Mouse (Mus musculus) Muller cell, postnatal 12 days (primary cell): ENCODE measurements at regions not wholly inside any gene's neighbourhood (a gene's known extent, or its start where the extent isn't known, plus 50 kb on each side); places are given as distances from the start of the nearest gene placed in this dataset.

ENCODE experiments used
- DNase-seq: peaks from one replicate; pipeline ENCODE4 v3.0.0-alpha.2; 2015; ENCODE audit errors: inconsistent ontology term

DNA sequence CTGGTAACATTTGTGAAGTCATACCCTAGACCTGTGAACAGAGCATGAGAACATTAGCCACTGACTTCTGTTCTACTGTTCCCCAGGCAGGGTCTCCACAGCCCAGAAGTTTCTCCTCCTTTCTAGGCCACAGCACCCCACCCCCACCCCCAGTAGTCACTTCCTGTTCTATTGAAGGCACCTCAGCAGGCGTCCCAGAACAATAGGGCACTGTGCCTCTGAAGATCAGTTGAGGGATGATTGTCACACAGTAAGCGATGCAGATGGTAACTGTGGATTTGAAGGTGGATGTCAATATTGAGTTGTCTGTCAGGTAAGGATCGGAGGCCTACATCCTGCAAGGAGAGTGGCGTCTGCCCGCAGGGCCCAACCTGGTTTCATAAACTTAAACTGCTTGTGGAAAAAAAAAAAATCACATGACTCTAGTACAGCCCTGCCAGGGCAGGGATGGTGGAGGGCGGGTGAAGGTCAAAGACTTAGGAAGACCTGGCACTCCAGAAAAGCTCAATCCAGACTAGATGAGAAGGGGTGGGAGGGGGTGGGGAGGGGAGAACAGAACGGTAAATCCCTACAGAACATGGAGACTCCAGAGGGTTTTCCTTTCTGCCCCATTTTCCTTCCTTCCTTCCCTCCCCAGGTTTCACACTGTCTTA, 103.1 kb upstream of the Rybp start:
- DNase-seq, result no peak

GRCm38 (mm10) chr6:100387042-100387441, 99.8 kb upstream of the Rybp start:
- no peak for DNase-seq

- DNase-seq, result no peak
These were observed 98.4 kb upstream of the Rybp start for GRCm38 (mm10) chr6:100385640-100386039.

DNA sequence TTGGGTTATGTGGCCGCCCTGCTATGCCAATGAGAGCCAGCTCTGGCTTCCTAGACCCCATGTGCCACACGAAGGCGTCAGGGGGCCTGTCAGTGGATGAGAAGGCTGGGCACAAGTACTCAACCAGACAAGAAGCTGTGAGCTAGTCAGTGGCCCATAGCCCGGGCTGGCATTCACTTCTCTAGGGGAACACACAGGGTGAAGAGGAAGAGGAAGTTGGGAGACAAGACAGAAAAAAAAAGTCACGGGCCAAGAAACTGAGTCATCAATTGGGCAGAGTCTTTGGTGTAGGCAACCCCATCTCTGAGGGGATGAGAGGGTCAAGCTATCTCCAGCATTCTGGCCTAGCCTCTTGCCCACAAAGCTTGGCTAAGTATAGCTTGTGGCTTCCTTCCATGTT, 93.8 kb upstream of the Rybp start:
- DNase-seq, result peak; percentile 37

- peak; percentile 70 for DNase-seq
These were observed 93.3 kb upstream of the Rybp start for GRCm38 (mm10) chr6:100380536-100380935.

GRCm38 (mm10) chr6:100379792-100380191, 92.5 kb upstream of the Rybp start:
- no peak for DNase-seq

- DNase-seq, result peak; percentile 55
These were observed 91.2 kb upstream of the Rybp start for GRCm38 (mm10) chr6:100378533-100378874.

DNA sequence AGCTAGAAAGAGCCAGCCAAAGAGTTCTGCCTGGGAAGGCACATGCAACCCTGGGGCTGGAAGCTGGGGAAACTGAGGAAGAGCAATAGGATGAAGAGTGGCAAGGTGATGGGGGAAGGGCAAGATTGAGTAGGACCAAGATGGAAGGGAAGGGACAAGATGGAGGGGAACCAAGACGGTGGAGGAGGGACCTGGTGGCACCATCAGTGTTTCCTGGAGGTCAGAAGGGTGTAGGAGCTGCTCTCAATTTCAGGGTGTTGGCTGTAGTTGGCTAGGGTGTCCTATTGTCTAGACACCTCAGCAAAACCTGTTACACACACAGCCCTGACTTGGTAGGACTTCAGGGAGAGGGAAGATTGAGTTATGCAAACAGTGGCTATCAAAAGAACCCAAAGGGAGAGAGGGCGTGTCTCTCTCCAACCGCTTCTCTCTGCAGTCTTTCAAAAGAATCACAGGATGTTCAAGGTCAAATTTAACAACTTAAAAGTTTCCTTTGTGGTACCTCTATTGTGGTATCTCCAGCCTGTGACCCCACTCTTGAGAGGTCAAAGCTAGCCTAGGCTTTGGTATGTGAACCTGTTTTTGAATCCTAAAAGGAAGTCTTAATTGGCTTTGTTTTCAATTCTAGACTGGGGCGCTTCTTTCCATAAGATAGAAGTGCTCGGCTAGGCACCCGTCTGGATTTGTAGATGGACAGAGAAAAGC, 90.7 kb upstream of the Rybp start:
- DNase-seq, result no peak

- DNase-seq, result no peak
These were observed 89.4 kb upstream of the Rybp start for GRCm38 (mm10) chr6:100376656-100377055.

GRCm38 (mm10) chr6:100370828-100371227, 83.5 kb upstream of the Rybp start:
- no peak for DNase-seq

GRCm38 (mm10) chr6:100370358-100370757, 83.1 kb upstream of the Rybp start:
- no peak for DNase-seq

DNA sequence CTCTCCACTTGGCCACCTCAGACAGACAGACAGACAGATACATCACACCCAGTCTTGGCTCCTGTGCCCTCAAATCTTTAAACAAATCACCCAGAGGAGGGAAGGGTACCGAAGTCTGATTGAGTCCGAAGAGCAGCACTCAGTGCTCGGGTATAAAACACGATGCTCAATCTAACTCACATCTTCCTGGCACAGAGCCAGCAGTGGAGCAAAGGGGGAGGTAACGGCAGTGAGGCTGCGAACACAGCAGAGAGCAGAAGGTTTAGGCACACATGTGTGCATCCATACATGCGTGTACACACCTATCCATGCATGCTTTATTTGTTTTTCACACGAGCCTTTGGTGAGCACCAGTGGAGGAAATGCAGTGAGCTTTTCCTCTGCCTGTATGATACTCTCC, 78.9 kb upstream of the Rybp start:
- no peak for DNase-seq

DNA sequence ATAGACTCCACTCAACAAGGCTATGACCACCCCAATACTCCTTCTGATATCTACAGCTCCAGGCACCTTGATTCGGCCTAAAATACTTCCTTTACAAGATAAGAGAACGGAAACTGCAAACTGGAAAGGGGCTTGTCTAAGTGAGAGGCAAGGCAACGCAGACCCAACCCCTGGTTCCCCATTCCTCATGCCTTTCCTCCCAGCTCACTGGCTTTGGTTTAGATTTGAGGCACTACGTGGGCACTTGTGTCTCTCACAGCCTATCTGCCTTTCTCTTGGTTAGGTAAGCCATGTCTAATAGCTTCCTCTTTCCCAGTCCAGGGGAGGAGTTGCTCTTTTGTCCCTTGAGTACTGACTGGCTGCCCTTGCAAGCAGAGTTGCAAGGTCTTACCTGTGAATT, 78.5 kb upstream of the Rybp start:
- DNase-seq, result no peak

DNA sequence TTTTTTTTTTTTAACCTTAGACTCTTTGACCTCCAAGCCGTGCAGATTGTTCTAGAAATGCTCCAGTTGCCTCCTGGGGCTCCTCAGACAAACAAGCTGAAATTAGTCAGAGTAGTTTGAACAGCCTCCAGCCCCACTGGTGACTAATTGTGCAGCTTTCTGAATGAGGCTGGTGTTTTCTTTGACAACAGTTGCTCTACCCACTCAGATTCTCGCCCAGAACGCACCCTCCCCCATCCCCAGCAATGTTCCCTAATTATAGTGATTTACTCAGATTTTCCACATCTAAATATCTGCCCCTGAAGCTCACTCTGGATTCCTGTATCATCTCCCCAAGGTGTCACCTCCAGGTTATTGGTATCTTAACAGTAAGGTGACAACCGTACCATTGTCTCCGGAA, 76.4 kb upstream of the Rybp start:
- DNase-seq, result peak; percentile 97

DNA sequence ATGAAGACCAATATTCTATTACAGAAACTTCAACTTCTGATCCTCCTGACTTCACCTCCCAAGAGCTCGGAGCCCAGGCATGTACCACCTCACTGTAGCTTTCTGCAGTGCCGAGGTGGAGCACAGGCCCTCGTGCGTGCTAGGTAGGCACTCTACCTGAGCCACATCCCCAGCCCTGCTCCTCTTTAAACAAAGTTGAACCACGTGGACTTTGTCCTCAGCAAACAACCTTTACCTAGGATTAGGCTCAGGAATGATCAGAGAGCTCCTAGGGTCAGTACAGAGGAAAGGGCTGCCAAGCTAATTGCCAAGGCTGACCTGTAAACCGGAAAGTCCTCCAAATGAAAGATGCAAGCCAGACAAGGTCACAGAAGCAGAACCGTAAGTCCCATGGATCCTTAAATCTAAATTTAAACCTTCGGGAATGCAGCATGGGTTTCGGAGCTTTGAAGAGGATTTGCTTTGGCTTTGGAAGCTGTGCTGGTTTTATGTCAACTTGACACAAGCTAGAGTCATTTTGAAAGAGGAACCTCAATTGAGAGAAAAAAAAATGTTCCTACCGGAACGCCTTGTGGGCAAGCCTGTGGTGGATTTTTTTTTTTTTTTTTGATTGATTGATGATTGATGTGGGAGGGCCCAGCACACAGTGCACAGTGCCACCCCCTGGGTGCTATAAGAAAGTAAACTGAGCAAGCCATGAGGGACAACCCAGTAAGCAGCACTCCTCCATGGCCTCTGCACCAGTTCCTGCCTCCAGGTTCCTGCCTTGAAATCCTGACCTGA, 69.5 kb upstream of the Rybp start:
- DNase-seq, result no peak

- DNase-seq, result no peak
These were observed 68.6 kb upstream of the Rybp start for GRCm38 (mm10) chr6:100355858-100356257.

DNA sequence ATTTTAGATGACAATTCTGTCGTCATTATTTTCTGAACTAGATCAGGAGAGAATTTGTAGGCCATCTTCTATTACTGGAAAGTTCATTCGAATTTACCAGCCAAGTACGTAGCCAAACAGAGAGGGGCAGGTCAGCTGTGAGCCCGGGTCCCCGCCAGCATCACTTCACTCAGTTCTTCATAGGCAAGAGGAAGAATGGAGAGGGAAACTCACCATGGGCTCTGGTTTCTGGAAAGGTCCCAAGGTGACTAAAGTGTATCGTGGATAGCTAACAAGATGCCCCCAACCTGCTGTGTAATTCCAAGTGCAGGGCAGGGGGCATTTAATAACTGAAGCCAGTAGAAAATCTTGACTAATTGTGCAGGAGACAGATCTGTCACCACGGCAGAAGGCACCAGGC, 60.2 kb upstream of the Rybp start:
- DNase-seq, result no peak

DNA sequence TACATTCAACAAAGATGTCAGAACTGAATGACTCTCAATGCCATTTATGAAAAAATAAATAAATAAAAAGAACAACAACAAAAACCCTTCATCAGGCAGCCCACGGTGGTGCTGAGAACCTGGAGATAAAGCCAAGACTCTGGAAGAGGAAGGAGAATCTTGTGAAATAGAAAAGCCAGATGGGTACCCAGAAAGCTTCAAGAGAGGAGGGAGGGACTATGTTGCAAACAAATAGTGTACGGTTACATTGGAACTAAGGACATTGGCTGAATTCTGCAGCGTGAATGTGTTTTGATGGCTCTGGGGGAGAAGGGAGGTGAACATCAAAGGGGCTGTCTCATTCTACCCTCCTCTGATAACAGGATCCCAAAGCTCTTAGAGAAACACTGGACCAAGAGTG, 57.8 kb upstream of the Rybp start:
- no peak for DNase-seq

GRCm38 (mm10) chr6:100341305-100342290, 54.3 kb upstream of the Rybp start:
- DNase-seq, result no peak

- no peak for DNase-seq
These were observed 51.0 kb upstream of the Rybp start for GRCm38 (mm10) chr6:100338291-100338690.
